Mouse (Mus musculus): ENCODE measurements around the gene Clcc1.

DNA sequence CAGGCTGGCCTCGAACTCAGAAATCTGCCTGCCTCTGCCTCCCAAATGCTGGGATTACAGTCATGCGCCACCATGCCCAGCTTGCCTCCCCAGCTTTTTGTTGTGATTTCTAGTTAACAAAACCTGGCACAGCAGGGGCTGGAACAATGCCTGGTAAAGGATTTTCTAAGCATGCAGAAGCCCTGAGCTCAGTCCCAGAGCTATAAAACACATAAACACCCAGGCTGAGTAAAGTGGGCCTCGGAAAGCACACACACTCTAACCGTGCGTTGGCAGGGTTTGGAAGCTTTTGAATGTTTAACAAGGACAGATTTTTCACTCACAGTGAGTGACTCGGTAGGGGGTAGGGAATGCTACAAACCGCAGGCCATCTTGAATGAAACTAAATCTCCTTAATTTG is 7.7 kb upstream of the Clcc1 start:
- TF ChIP-seq EP300 (IDR thresholded peaks at IDR 0.05; ENCODE audit: insufficient read depth, low read depth, low read length) = no peak
- no peak for TF ChIP-seq POLR2A (IDR thresholded peaks at IDR 0.05; ENCODE audit: insufficient read depth, low read length)
